Mouse (Mus musculus) frontal cortex, postnatal 14 days (tissue): Measurements from ENCODE around the gene Abhd5.

Experiments used
- DNase-seq, 2 experiments: peaks; one replicate each; pipeline ENCODE4 v3.0.0; 2022; ENCODE audit warnings: low spot score in 2 of 2

Abhd5 gene

GRCm38 (mm10) chr9:122346059-122346458 lies 5.3 kb upstream of the Abhd5 start:
- no peak for DNase-seq

GRCm38 (mm10) chr9:122347882-122348281 lies 3.5 kb upstream of the Abhd5 start:
- no peak for DNase-seq

GRCm38 (mm10) chr9:122349286-122349685 lies 2.1 kb upstream of the Abhd5 start:
- no peak for DNase-seq

GRCm38 (mm10) chr9:122350396-122351130 lies 845 bp upstream of the Abhd5 start:
- no peak for DNase-seq

GRCm38 (mm10) chr9:122352025-122352392 lies 601 bp downstream of the Abhd5 start:
- no peak for DNase-seq

GRCm38 (mm10) chr9:122352911-122353310 lies 1.5 kb downstream of the Abhd5 start:
- no peak for DNase-seq

GRCm38 (mm10) chr9:122354240-122354639 lies 2.8 kb downstream of the Abhd5 start:
- no peak for DNase-seq

GRCm38 (mm10) chr9:122357073-122357472 lies 5.7 kb downstream of the Abhd5 start:
- no peak for DNase-seq

- DNase-seq = no peak
These were observed 6.2 kb downstream of the Abhd5 start for GRCm38 (mm10) chr9:122357626-122358025.

- DNase-seq = no peak
These were observed 12.8 kb downstream of the Abhd5 start for GRCm38 (mm10) chr9:122364171-122364570.

- DNase-seq = no peak
These were observed 18.9 kb downstream of the Abhd5 start for GRCm38 (mm10) chr9:122370292-122370794.

- no peak for DNase-seq
These were observed 21.1 kb downstream of the Abhd5 start for GRCm38 (mm10) chr9:122372506-122372905.

GRCm38 (mm10) chr9:122372991-122373390 lies 21.6 kb downstream of the Abhd5 start:
- no peak for DNase-seq

GRCm38 (mm10) chr9:122378986-122379385 lies 27.6 kb downstream of the Abhd5 start:
- DNase-seq = no peak

GRCm38 (mm10) chr9:122380959-122381358 lies 29.6 kb downstream of the Abhd5 start:
- no peak for DNase-seq

- DNase-seq = no peak
These were observed 30.6 kb downstream of the Abhd5 start for GRCm38 (mm10) chr9:122382006-122382405.

- no peak for DNase-seq
These were observed 34.6 kb downstream of the Abhd5 start for GRCm38 (mm10) chr9:122386015-122386414.

- DNase-seq = no peak
These were observed 38.0 kb downstream of the Abhd5 start for GRCm38 (mm10) chr9:122389287-122389920.

- DNase-seq = no peak
These were observed 44.4 kb downstream of the Abhd5 start for GRCm38 (mm10) chr9:122395816-122396215.

GRCm38 (mm10) chr9:122397156-122397555 lies 45.7 kb downstream of the Abhd5 start:
- DNase-seq = no peak

- peak in 1 of 2 experiments; percentile 25 for DNase-seq
These were observed 47.3 kb downstream of the Abhd5 start for GRCm38 (mm10) chr9:122398746-122399145.

GRCm38 (mm10) chr9:122401239-122401638 lies 49.8 kb downstream of the Abhd5 start:
- no peak for DNase-seq
